Mouse (Mus musculus) limb, embryonic 10.5 days (tissue): Measurements from ENCODE around the gene Mlf2. TPM values are rescaled to one million over a fixed set of nuclear protein-coding genes. Genes with fewer than 3 reads are reported as not detected.
A peak's percentile ranks its signal among the peaks of the same experiment; 100 is the strongest.

Experiments used
- DNase-seq: peaks from one replicate; pipeline ENCODE4 v3.0.0-alpha.2; 2017; ENCODE audit warnings: low spot score
- H3K27ac ChIP-seq: fragments of 300-500 bp; sonication (generic); 2 replicates; pipeline ENCODE4 v1.5.1; 2016; ENCODE audit warnings: mild to moderate bottlenecking
- H3K27me3 ChIP-seq: fragments of 300-500 bp; sonication (generic); 2 replicates; pipeline ENCODE4 v1.6.1; 2016; ENCODE audit warnings: low read depth, mild to moderate bottlenecking; ENCODE audit not compliant: poor library complexity, severe bottlenecking
- H3K36me3 ChIP-seq: fragments of 300-500 bp; sonication (generic); 2 replicates; pipeline ENCODE4 v1.6.1; 2016; ENCODE audit warnings: mild to moderate bottlenecking, moderate library complexity
- H3K4me1 ChIP-seq: fragments of 300-500 bp; sonication (generic); 2 replicates; pipeline ENCODE4 v1.6.1; 2016
- H3K4me3 ChIP-seq: fragments of 300-500 bp; sonication (generic); 2 replicates; pipeline ENCODE4 v1.5.1; 2016; ENCODE audit warnings: mild to moderate bottlenecking, moderate library complexity
- H3K9me3 ChIP-seq: fragments of 300-500 bp; sonication (generic); replicated peaks from 2 replicates; pipeline ENCODE4 v1.6.1; 2016; ENCODE audit warnings: mild to moderate bottlenecking
- WGBS: fragments of 180-500 bp; shearing (Covaris S2); methylation state at CpG from one replicate; pipeline ENCODE4 v1.1.7; 2016; 5-methylcytosine and 5-hydroxymethylcytosine counted together
- polyA plus RNA-seq: library from polyadenylated mRNA; unstranded; fragments of >200 nt; fragmentation: Nextera tagmentation; extraction: Ambion mirVana; gene quantifications from 2 replicates; pipeline ENCODE4 v1.2.1, GENCODE M21; 2016

Mlf2 gene
- polyA plus RNA-seq, 1 experiment from 2014 or later: 433 TPM

GRCm38 (mm10) chr6:124961021-124961420 lies 29.8 kb downstream of the Mlf2 start:
- Histone ChIP-seq H3K27me3 (no peaks in the 10 kb centered on the region), H3K36me3 (peaks cover 69% of the 10 kb centered on the region), H3K4me1 (peaks cover 11% of the 10 kb centered on the region), H3K9me3 (no peaks in the 10 kb centered on the region), H3K4me3 (no peak overlapping the region), H3K27ac (no peak overlapping the region)
- no peak for DNase-seq
- WGBS: 96% methylated on average over 12 of the region's 12 CpGs

DNA sequence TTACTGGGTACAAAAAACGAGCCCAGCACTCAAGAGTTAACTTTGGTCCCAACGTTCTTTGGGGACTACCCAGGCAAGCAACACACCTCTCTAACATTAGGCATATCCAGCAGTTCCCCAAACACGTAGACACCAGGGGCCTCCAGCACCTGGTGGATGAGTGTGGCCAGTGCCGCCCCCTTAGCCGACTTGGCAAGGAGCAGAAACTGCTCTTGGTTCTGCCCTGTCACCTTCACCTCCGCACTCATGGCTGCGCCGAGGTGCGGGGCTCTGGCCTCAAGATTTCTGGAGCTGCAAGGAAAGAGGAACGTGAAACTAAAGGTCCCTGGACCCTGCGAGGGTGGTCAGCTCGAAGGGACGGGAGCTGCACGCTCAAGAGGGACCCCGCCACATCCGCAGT lies 33.5 kb downstream of the Mlf2 start:
- Histone ChIP-seq H3K36me3 (peaks cover 46% of the 10 kb centered on the region), H3K27ac (peak overlapping the region; percentile 94), H3K27me3 (no peaks in the 10 kb centered on the region), H3K4me1 (peaks cover 16% of the 10 kb centered on the region), H3K9me3 (no peaks in the 10 kb centered on the region), H3K4me3 (peak overlapping the region; percentile 86)
- DNase-seq: no peak
- WGBS: 41% methylated on average over 16 of the region's 16 CpGs

DNA sequence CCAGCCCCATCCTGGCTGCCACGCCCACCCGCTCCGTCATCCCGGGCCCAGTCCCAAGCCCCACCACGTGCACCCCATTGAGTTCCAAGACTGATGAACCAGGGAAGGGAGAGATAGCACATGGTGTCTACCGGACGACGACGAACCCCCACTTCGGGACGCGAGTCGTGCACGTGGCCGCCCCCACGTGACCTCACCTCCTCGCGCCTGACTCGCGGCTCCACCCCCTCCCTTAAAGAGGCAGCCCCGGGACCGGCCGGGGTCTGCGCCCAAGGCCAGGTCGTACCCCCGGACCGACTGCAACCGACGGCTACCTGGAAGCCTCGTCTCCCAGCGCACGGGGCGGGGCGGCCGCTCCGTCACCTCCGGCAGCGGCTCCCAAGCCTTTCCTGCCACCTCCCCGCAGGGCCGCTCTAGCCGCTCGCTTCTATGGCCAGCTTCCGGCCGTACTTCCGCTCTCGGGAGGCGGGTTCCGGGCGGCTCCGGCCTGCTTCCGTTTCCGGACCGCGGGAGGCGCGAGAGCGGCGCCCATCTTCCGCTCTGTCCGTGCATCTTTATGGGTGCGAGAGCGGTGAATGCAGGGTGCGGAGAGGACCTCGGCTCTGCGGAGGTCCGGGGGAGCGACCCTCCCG lies 34.0 kb downstream of the Mlf2 start, which contains the start of gene Cops7a:
Gene Cops7a (minus strand): TSS at position 451 of the 632 bp plus-strand sequence.
- under 1% methylated on average over 68 of the region's 68 CpGs for WGBS
- H3K36me3 ChIP-seq: peaks cover 40% of the 10 kb centered on the region

DNA sequence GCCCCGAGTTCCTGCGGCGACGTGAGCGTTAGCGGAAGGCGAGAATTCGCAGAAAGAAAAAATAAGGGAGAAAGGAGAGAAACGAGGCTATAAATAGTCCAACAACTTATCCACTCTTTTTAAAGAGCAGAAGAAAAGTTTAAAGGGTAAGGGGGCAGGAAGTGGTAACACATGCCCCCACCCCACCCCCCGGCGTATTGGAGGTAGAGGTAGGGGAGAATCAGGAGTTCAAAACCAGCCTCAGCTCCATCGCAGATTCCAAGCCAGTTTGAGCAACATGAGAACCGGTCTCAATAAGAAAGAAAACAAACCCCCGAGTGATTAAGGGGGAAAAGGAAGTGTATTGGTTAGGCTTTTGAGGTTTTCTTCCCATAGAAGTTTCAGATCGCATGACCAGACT lies 34.6 kb downstream of the Mlf2 start:
- Histone ChIP-seq H3K27me3 (no peaks in the 10 kb centered on the region), H3K36me3 (peaks cover 35% of the 10 kb centered on the region), H3K9me3 (no peaks in the 10 kb centered on the region), H3K27ac (peak overlapping the region; percentile 94), H3K4me1 (peaks cover 16% of the 10 kb centered on the region), H3K4me3 (peak overlapping the region; percentile 86)
- DNase-seq: no peak
- WGBS: 19% methylated on average over 15 of the region's 15 CpGs

More for the DNA sequence above, 34.0 kb downstream of the Mlf2 start, which contains the start of gene Cops7a:
- DNase-seq: peak; percentile 99
- Histone ChIP-seq H3K4me1 (peaks cover 16% of the 10 kb centered on the region), H3K27ac (peak within 1 kb of the TSS; percentile 94), H3K27me3 (no peaks in the 10 kb centered on the region), H3K9me3 (no peaks in the 10 kb centered on the region), H3K4me3 (peak within 1 kb of the TSS; percentile 86)

- H3K27me3 ChIP-seq: no peaks in the 10 kb centered on the region
- peaks cover 16% of the 10 kb centered on the region for H3K4me1 ChIP-seq
- no peaks in the 10 kb centered on the region for H3K9me3 ChIP-seq
- H3K36me3 ChIP-seq: peaks cover 26% of the 10 kb centered on the region
- H3K27ac ChIP-seq: no peak overlapping the region
- H3K4me3 ChIP-seq: peak overlapping the region; percentile 86
- no peak for DNase-seq
- 96% methylated on average over 7 of the region's 7 CpGs for WGBS
These were observed 35.4 kb downstream of the Mlf2 start for GRCm38 (mm10) chr6:124966466-124967118.

GRCm38 (mm10) chr6:124967766-124968165 lies 36.6 kb downstream of the Mlf2 start:
- H3K9me3 ChIP-seq: no peaks in the 10 kb centered on the region
- H3K27ac ChIP-seq: no peak overlapping the region
- no peaks in the 10 kb centered on the region for H3K27me3 ChIP-seq
- WGBS: 69% methylated on average over 4 of the region's 4 CpGs
- peak; percentile 67 for DNase-seq
- H3K36me3 ChIP-seq: peaks cover 15% of the 10 kb centered on the region
- H3K4me3 ChIP-seq: no peak overlapping the region
- peaks cover 16% of the 10 kb centered on the region for H3K4me1 ChIP-seq

Other genes starting within 250 kb of the Mlf2 start
- gene Emg1, start 219.2 kb upstream of the Mlf2 start, polyA plus RNA-seq: 254 and 298 TPM in 2 replicates
- 501 and 622 TPM in 2 replicates for gene Phb2, start 219.1 kb upstream of the Mlf2 start, polyA plus RNA-seq
- 6.2 and 7.6 TPM in 2 replicates for gene Ptpn6, start 192.7 kb upstream of the Mlf2 start, polyA plus RNA-seq
- 384 and 460 TPM in 2 replicates for gene Grcc10, start 190.0 kb upstream of the Mlf2 start, polyA plus RNA-seq
- not detected in 2 replicates for gene Gm45234, start 175.4 kb upstream of the Mlf2 start, polyA plus RNA-seq
- 12.9 and 14.8 TPM in 2 replicates for gene Atn1, start 174.9 kb upstream of the Mlf2 start, polyA plus RNA-seq
- 0.69 and 1.5 TPM in 2 replicates for gene Eno2, start 161.7 kb upstream of the Mlf2 start, polyA plus RNA-seq
- gene Lrrc23, start 151.7 kb upstream of the Mlf2 start, polyA plus RNA-seq: 0.35 and 0.68 TPM in 2 replicates
- gene Spsb2, start 122.7 kb upstream of the Mlf2 start, polyA plus RNA-seq: 4.7 and 6.9 TPM in 2 replicates
- gene Tpi1, start 117.1 kb upstream of the Mlf2 start, polyA plus RNA-seq: 831 and 927 TPM in 2 replicates
- gene Usp5, start 101.9 kb upstream of the Mlf2 start, polyA plus RNA-seq: 200 and 209 TPM in 2 replicates
- gene Cdca3, start 101.8 kb upstream of the Mlf2 start, polyA plus RNA-seq: 243 and 250 TPM in 2 replicates
- gene Gnb3, start 91.1 kb upstream of the Mlf2 start, polyA plus RNA-seq: 0.34 and 0.35 TPM in 2 replicates
- 17.3 and 26.8 TPM in 2 replicates for gene P3h3, start 73.6 kb upstream of the Mlf2 start, polyA plus RNA-seq
- 0.59 and 1.2 TPM in 2 replicates for gene Gpr162, start 67.4 kb upstream of the Mlf2 start, polyA plus RNA-seq
- gene Cd4, start 43.2 kb upstream of the Mlf2 start, polyA plus RNA-seq: not detected in 2 replicates
- 0.88 and 1.6 TPM in 2 replicates for gene Lag3, start 19.7 kb upstream of the Mlf2 start, polyA plus RNA-seq
- gene Ptms, start 11.3 kb upstream of the Mlf2 start, polyA plus RNA-seq: 144 and 208 TPM in 2 replicates
- gene Cops7a, start 34.2 kb downstream of the Mlf2 start, polyA plus RNA-seq: 141 and 150 TPM in 2 replicates
- gene Pianp, start 65.3 kb downstream of the Mlf2 start, polyA plus RNA-seq: 0.40 and 1.4 TPM in 2 replicates
- gene Zfp384, start 77.8 kb downstream of the Mlf2 start, polyA plus RNA-seq: 12.8 and 15.2 TPM in 2 replicates
- gene Ing4, start 108.4 kb downstream of the Mlf2 start, polyA plus RNA-seq: 121 and 145 TPM in 2 replicates
- 10.1 and 13.0 TPM in 2 replicates for gene Acrbp, start 118.3 kb downstream of the Mlf2 start, polyA plus RNA-seq
- 0.14 and 0.18 TPM in 2 replicates for gene Lpar5, start 136.5 kb downstream of the Mlf2 start, polyA plus RNA-seq
- 104 and 109 TPM in 2 replicates for gene Chd4, start 164.6 kb downstream of the Mlf2 start, polyA plus RNA-seq
- gene Nop2, start 200.5 kb downstream of the Mlf2 start, polyA plus RNA-seq: 94.6 and 119 TPM in 2 replicates
- gene Iffo1, start 213.9 kb downstream of the Mlf2 start, polyA plus RNA-seq: 10.9 and 15.5 TPM in 2 replicates
- 2,585 and 3,112 TPM in 2 replicates for gene Gapdh, start 235.1 kb downstream of the Mlf2 start, polyA plus RNA-seq